Mouse (Mus musculus): ENCODE results near the gene Rps13.

Gene Rps13

GRCm38 (mm10) chr7:116290559-116290958, 43.4 kb downstream of the Rps13 start:
- DNase-seq (ENCODE audit: low spot score), result no peak

- DNase-seq (ENCODE audit: low spot score), result no peak
Measured at GRCm38 (mm10) chr7:116288996-116289395, 45.0 kb downstream of the Rps13 start.

- DNase-seq (ENCODE audit: low spot score), result no peak
Measured at GRCm38 (mm10) chr7:116287959-116288358, 46.0 kb downstream of the Rps13 start.

GRCm38 (mm10) chr7:116286611-116287355, 47.2 kb downstream of the Rps13 start:
- DNase-seq (ENCODE audit: low spot score), result no peak

GRCm38 (mm10) chr7:116286173-116286572, 47.8 kb downstream of the Rps13 start:
- DNase-seq (ENCODE audit: low spot score), result no peak

DNA sequence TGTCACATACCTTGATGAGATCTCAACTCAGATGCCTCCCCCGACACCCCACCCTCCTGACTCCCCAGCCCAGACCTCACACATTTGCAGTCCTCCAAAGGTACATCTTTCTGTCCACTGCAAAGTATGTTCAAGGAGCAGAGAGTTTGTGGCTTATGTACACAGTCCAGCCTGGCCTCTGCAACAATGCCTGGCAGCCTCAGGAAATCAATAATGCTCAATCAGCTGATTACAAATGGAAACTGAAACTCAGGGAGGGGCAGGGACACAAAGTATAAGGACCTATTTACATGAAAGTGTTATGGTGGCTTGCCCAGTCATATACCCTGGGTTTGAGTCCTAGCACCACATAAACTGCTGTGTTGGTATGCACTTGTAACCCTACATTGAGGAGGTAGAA, 48.8 kb downstream of the Rps13 start:
- no peak for DNase-seq (ENCODE audit: low spot score)

- DNase-seq (ENCODE audit: low spot score), result peak; percentile 33
Measured at GRCm38 (mm10) chr7:116282755-116283154, 51.2 kb downstream of the Rps13 start.
